Mouse (Mus musculus) brown adipose tissue, adult 24 weeks (tissue): ENCODE data around the gene Olfr556. TPM values are rescaled to one million over a fixed set of nuclear protein-coding genes. Genes with fewer than 3 reads are reported as not detected.
"Not testable (repeated sequence)": the region's sequence is repeated elsewhere in the genome, so short reads cannot be mapped to it uniquely, and the experiment has no call there.

ENCODE experiments used
- H3K27ac ChIP-seq: fragments of 200-500 bp; replicated peaks from 2 replicates; pipeline ENCODE4 v1.5.1; 2012; ENCODE audit warnings: low read depth, mild to moderate bottlenecking, low read length
- H3K4me1 ChIP-seq: fragments of 200-500 bp; 2 replicates; pipeline ENCODE4 v1.6.1; 2012; ENCODE audit warnings: low read length, mixed read lengths; ENCODE audit not compliant: control insufficient read depth, insufficient read depth, insufficient read length
- H3K4me3 ChIP-seq: fragments of 200-500 bp; 2 replicates; pipeline ENCODE4 v1.5.1; 2012; ENCODE audit warnings: low read depth, mild to moderate bottlenecking, low read length, moderate library complexity; ENCODE audit not compliant: insufficient read depth
- polyA plus RNA-seq: library from polyadenylated mRNA; stranded (reverse); fragments of >200 nt; gene quantifications from 2 replicates; pipeline ENCODE4 v1.2.4, GENCODE M21; 2012; ENCODE audit not compliant: missing spikeins, insufficient read depth, insufficient read length

The Olfr556 gene
- polyA plus RNA-seq: not detected in 2 replicates

DNA sequence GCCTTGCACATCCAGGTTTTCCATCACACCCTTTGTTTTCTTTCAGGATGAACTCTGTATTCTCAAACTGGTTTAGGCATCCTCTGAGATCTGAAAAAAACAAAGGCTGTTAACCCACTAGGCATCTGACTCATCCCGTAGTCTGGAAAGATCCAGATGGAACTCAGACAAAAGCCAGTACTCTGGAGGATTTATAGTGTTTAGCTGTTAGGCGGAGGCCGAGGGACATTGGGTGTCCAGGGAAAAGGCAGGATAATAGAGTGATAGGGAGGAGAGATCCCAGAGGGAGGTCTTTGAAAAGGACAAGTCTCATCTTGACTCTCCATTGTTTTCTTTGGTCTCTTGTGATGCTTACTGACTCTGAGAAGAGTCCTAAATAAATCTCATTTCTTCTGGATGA, at the start of gene Olfr556:
Gene Olfr556, plus strand, starts transcription at position 301 of the 400 bp plus-strand sequence.
- no peak within 1 kb of the TSS for H3K27ac ChIP-seq
- H3K4me1 ChIP-seq: no peaks in the 10 kb centered on the region
- H3K4me3 ChIP-seq: no peak within 1 kb of the TSS

DNA sequence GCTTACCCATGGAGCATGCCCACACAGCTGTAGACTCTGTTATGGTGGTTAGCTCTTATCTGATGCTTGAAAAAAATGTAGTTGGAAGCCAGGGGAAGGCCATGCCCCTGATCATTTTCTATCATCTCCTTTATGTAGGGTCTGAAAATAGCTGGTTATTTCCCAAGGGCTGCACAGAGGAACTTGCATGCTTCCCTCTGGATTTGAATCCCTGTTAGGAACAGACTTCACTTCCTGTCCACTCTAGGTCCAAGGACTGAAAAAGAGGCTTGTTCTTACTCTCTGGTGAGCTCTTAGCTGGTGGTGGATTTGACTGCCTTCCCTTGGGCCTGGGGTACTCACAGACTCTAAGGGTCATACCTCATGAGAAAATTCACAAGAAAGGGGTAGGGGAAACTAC, 46.6 kb upstream of the Olfr556 start, which contains the start of gene Olfr553:
Gene Olfr553, minus strand, starts transcription at position 101 of the 400 bp plus-strand sequence.
- Histone ChIP-seq H3K4me1 (no peaks in the 10 kb centered on the region), H3K4me3 (no peak within 1 kb of the TSS), H3K27ac (no peak within 1 kb of the TSS; the same call in 1 of the 2 replicates)

DNA sequence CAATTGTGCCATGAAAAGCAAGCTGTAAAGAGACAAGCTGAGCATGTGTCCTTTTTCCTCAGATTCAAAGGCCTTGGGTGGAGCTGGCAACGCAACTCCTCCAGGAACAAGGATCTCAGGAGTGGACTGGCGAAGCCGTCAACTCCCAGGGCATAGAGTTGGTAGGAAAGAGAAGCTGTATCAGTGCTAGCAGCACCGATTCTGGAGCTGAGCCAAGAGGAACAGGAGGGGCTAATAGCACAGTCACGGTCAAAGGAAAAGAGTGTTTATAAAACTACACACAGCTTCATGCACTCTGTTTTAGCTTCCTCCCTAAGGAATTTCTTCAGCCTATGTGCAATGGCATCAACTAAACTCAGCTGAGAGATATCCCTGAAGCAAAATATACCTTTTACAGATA, 45.1 kb upstream of the Olfr556 start:
- Histone ChIP-seq H3K4me1 (no peaks in the 10 kb centered on the region), H3K27ac (no peak overlapping the region), H3K4me3 (no peak overlapping the region)

DNA sequence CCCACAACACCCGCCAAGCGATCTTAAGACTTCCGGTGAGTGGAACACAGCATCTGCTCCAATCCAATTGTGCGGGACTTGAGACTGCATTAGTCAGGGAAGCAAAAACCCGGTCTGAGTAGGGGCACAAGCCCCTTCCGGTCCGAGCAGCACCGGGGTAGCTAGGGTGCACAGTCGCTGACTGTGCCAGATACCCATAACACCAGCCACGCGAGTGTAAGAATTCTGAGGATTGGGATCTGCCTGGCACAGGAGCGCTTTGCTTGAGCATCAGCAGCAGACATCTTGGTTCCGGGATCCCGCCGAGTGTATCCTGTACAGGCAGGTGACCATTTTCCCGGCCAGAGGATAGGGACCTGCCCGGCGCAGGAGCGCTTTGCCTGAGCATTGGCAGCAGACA, 44.3 kb upstream of the Olfr556 start:
- not testable (repeated sequence) for H3K4me1 ChIP-seq, H3K4me3 ChIP-seq, H3K27ac ChIP-seq

DNA sequence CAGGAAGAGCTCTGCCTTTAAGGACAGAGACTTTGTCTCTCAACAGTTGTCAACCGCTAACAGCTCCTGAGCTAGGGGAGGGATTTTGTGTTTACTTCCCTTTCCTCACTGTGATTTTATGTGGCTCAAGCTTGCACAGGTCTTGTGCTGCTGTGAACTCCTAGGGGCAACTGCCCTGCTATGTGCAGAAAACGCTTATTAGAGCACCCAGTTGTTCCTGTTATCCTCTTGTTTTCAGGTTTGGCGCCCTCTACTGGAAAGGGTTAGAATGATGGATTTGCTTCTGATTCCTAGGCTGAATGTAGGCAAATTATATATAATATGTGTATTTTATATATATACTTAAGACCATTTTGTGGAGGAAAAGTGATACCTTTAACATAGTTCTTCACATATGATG, 28.0 kb upstream of the Olfr556 start:
- no peak overlapping the region for H3K27ac ChIP-seq
- no peak overlapping the region for H3K4me3 ChIP-seq
- no peaks in the 10 kb centered on the region for H3K4me1 ChIP-seq

GRCm38 (mm10) chr7:102638132-102638531, 26.6 kb upstream of the Olfr556 start, which contains the start of gene Olfr554:
TSS of gene Olfr554 (plus strand) at chr7:102638432.
- Histone ChIP-seq H3K4me1 (no peaks in the 10 kb centered on the region), H3K4me3 (no peak within 1 kb of the TSS), H3K27ac (no peak within 1 kb of the TSS)

- not testable (repeated sequence) for H3K27ac ChIP-seq, H3K4me3 ChIP-seq, H3K4me1 ChIP-seq
These were observed 19.8 kb upstream of the Olfr556 start for GRCm38 (mm10) chr7:102644945-102645344.

GRCm38 (mm10) chr7:102658523-102658922, 6.2 kb upstream of the Olfr556 start, which contains the start of gene Olfr555:
TSS of gene Olfr555 (plus strand) at chr7:102658823.
- Histone ChIP-seq H3K4me1 (no peaks in the 10 kb centered on the region), H3K27ac (no peak within 1 kb of the TSS), H3K4me3 (no peak within 1 kb of the TSS)

DNA sequence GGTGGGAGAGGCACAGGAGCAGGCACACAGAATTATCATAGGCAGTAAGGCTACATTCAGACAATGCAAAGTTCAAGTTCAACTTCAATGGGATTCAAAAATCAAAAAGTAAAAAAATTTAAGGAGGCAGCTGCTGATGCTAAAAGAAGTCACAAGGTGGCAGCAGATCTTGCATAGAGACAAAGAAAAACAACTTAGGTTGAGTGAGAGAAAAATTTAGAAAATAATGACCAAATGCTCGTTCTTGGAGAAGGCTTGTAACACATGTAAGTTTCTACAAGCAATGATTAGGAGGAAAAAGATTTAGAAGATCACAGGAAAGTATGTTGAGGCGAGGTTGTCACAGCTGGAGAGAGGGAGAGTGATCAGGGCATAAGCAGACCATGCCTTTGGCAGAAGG, 679 bp downstream of the Olfr556 start:
- no peak overlapping the region for H3K27ac ChIP-seq
- no peaks in the 10 kb centered on the region for H3K4me1 ChIP-seq

GRCm38 (mm10) chr7:102676225-102676624, 11.5 kb downstream of the Olfr556 start:
- Histone ChIP-seq H3K27ac (no peak overlapping the region), H3K4me1 (no peaks in the 10 kb centered on the region), H3K4me3 (no peak overlapping the region)

More for the DNA sequence above, 679 bp downstream of the Olfr556 start:
- no peak overlapping the region for H3K4me3 ChIP-seq

DNA sequence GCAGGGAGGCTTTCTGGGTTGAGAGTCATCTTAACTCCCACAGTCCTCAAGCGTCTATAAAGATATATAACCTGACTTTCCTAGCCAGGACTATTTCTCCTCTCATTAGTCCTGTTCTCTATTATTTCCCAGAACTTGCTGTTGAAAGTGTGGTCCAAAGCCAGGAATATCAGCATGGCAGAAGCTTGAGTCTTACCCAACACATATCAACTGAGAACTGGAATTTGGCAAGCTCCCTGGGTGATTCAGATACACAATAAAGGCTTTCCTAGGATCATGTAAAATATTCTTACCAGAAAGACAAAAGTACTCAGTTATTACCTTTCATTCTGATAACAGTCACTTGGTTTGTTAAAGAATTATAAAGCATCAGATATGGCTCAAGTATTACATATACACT, 17.2 kb downstream of the Olfr556 start:
- no peak overlapping the region for H3K27ac ChIP-seq
- no peaks in the 10 kb centered on the region for H3K4me1 ChIP-seq
- H3K4me3 ChIP-seq: no peak overlapping the region

- Histone ChIP-seq H3K4me1 (no peaks in the 10 kb centered on the region), H3K27ac (peak within 1 kb of the TSS; percentile 68), H3K4me3 (peak within 1 kb of the TSS; percentile 86)
These were observed 22.3 kb downstream of the Olfr556 start, which contains the start of gene Trim68 for GRCm38 (mm10) chr7:102686944-102687501. TSS of gene Trim68 (minus strand) at chr7:102687327.

DNA sequence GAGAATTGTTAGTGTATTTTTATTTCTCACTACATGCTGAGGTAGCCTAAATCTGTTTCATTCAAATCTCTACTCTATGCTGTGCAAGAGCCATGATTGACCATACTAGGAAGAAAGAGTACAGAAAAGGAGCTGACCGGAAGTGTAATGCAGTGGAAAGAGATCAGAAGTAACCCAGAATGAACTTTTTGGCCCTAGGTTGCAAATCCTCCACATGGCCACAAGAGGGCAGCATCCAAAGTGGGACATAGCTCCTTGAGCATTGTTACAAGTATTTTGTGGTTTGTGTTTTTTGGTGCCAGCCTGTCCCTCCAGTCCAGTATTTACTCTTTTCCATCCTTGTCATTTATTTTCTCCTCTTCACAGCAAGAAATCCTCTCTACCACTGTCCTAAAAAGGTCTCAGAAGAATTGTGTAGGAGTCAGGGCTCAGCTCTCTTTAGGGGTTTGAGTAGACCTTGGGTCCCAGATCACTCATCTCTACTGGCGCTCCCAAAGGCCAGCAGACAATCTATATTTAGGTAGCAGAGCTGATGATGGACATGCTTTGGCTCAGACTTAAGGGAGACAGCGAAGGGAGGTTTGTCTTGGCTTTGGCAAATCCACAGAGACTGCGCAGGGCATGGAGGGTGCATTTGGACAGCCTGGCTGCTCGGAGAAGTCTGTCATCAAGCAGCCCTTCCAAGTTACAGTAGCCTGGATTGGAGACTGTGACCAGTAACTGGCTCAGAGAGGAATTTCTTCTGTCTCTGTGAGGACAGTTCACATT, 30.8 kb downstream of the Olfr556 start, which contains the start of gene Olfr557:
Gene Olfr557, plus strand, starts transcription at position 553 of the 768 bp plus-strand sequence.
- Histone ChIP-seq H3K27ac (no peak within 1 kb of the TSS), H3K4me1 (no peaks in the 10 kb centered on the region), H3K4me3 (no peak within 1 kb of the TSS)

DNA sequence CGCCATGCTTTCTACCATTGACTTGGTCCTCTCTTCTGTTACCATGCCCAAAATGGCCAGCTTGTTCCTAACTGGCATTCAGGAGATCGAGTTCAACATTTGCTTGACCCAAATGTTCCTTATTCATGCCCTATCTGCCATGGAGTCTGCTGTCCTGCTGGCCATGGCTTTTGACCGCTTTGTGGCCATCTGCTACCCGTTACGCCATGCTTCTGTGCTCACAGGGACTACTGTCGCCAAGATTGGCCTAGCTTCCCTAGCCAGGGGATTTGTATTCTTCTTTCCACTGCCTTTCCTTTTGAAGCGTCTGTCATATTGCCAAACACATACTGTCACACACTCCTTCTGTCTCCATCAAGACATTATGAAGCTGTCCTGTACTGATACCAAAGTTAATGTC, 33.8 kb downstream of the Olfr556 start:
- Histone ChIP-seq H3K27ac (no peak overlapping the region), H3K4me3 (no peak overlapping the region)

DNA sequence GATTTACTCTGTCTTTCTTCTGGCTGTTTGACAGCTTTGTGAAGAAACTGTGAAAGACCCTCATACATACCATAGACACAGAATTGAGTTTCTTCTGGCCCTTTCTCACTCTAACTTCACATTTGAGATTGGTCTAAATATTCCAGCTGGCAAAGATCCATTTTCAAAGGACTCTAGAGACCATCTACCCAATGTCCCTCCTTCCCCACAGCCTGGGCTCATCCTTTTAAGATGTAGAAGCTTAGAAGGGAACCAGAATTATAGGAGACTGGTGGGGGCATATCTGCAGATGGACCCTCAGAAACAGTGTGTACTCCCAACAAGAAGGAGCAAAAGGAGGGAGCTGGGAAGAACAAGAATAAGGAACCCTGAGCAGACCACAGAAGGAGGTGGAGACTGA, 37.2 kb downstream of the Olfr556 start, which contains the start of gene Olfr558:
Gene Olfr558, plus strand, starts transcription at position 301 of the 400 bp plus-strand sequence.
- no peak within 1 kb of the TSS for H3K27ac ChIP-seq
- H3K4me1 ChIP-seq: no peaks in the 10 kb centered on the region; the same call in 1 of the 2 replicates
- H3K4me3 ChIP-seq: peak within 1 kb of the TSS; percentile 30

More for the DNA sequence above, 33.8 kb downstream of the Olfr556 start:
- H3K4me1 ChIP-seq: no peaks in the 10 kb centered on the region
